Mouse (Mus musculus): Measurements from ENCODE around the gene Sirt1.

DNA sequence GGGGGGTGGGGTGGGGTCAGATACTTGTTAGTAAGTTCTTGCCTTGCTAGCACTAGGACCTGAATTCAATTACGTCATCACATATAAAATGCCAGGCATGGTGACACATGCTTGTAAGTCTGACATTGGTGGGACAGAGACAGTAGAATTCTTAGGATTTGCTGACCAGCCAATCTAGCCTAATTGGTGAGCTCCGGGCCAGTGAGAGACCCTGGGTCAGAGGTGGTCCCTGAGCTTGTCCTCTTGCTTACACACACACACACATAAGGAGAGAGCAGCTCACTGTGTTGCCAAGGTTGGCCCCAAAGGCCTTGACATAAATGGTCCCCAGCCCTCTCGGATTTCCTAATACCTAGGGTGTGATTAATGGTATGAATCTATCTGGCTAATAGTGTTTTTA, 101.7 kb downstream of the Sirt1 start:
- TF ChIP-seq CTCF (IDR thresholded peaks at IDR 0.05; ENCODE audit: extremely low read depth, insufficient read depth, insufficient read length, insufficient replicate concordance) (no peak), POLR2A (IDR thresholded peaks at IDR 0.05; ENCODE audit: low read depth, low read length) (no peak)
